Mouse (Mus musculus) kidney, embryonic 14.5 days (tissue): ENCODE results near the gene Nsmce3. TPM values are rescaled to one million over a fixed set of nuclear protein-coding genes. Genes with fewer than 3 reads are reported as not detected.
A peak's percentile ranks its signal among the peaks of the same experiment; 100 is the strongest.

Experiments
- ATAC-seq: fragments of 200-750 bp; cut with Nextera tagmentation; 2 replicates; pipeline ENCODE4 v1.8.0; 2017; ENCODE audit warnings: moderate number of reproducible peaks, mild to moderate bottlenecking, moderate TSS enrichment, moderate library complexity; ENCODE audit not compliant: low FRiP score, low TSS enrichment
- H3K27ac ChIP-seq: fragments of 300-500 bp; sonication (generic); 2 replicates; pipeline ENCODE4 v1.5.1; 2014; ENCODE audit warnings: low read depth, mild to moderate bottlenecking, low read length, moderate library complexity, mixed read lengths
- H3K27me3 ChIP-seq: fragments of 300-500 bp; sonication (generic); 2 replicates; pipeline ENCODE4 v1.6.1; 2014; ENCODE audit warnings: mild to moderate bottlenecking, low read length; ENCODE audit not compliant: control insufficient read depth, insufficient read depth
- H3K36me3 ChIP-seq: fragments of 300-500 bp; sonication (generic); 2 replicates; pipeline ENCODE4 v1.6.1; 2014; ENCODE audit warnings: low read length, mixed read lengths; ENCODE audit not compliant: control insufficient read depth, insufficient read depth
- H3K4me1 ChIP-seq: fragments of 300-500 bp; sonication (generic); 2 replicates; pipeline ENCODE4 v1.6.1; 2014; ENCODE audit warnings: low read length, mixed read lengths; ENCODE audit not compliant: control insufficient read depth, insufficient read depth
- H3K4me2 ChIP-seq: fragments of 300-500 bp; sonication (generic); replicated peaks from 2 replicates; pipeline ENCODE4 v1.6.1; 2014; ENCODE audit warnings: low read depth, mild to moderate bottlenecking, low read length
- H3K4me3 ChIP-seq: fragments of 300-500 bp; sonication (generic); 2 replicates; pipeline ENCODE4 v1.5.1; 2014; ENCODE audit warnings: mild to moderate bottlenecking, low read length
- H3K9ac ChIP-seq: fragments of 300-500 bp; sonication (generic); 2 replicates; pipeline ENCODE4 v1.6.1; 2014; ENCODE audit warnings: low read depth, mild to moderate bottlenecking, low read length, moderate library complexity
- H3K9me3 ChIP-seq: fragments of 300-500 bp; sonication (generic); 2 replicates; pipeline ENCODE4 v1.6.1; 2016; ENCODE audit warnings: low read length; ENCODE audit not compliant: control insufficient read depth
- WGBS: fragments of 180-500 bp; shearing (Covaris S2); extraction: QIAGEN DNeasy Blood & Tissue Kit; methylation state at CpG from one replicate; pipeline ENCODE4 v1.1.7; 2014; 5-methylcytosine and 5-hydroxymethylcytosine counted together
- polyA plus RNA-seq: library from polyadenylated mRNA; unstranded; fragments of >200 nt; fragmentation: Nextera tagmentation; extraction: Ambion mirVana; gene quantifications from 2 replicates; pipeline ENCODE4 v1.2.1, GENCODE M21; 2014

Nsmce3 gene
- polyA plus RNA-seq, 1 experiment from 2014 or later = 11.2 TPM

- H3K4me2 ChIP-seq = no peak overlapping the region
- no peaks in the 10 kb centered on the region for H3K4me1 ChIP-seq
- no peak overlapping the region for H3K27ac ChIP-seq
- no peak overlapping the region for H3K4me3 ChIP-seq
- WGBS = 44% methylated on average over 3 of the region's 3 CpGs
- no peaks in the 10 kb centered on the region for H3K9me3 ChIP-seq
- H3K9ac ChIP-seq = no peak overlapping the region
- no peaks in the 10 kb centered on the region for H3K36me3 ChIP-seq
- ATAC-seq = no peak
- H3K27me3 ChIP-seq = no peaks in the 10 kb centered on the region
These were observed 22.0 kb downstream of the Nsmce3 start for GRCm38 (mm10) chr7:64850791-64851190.

- Histone ChIP-seq H3K4me3 (no peak overlapping the region), H3K36me3 (no peaks in the 10 kb centered on the region), H3K9ac (no peak overlapping the region), H3K4me2 (no peak overlapping the region), H3K9me3 (no peaks in the 10 kb centered on the region), H3K27me3 (no peaks in the 10 kb centered on the region), H3K27ac (no peak overlapping the region), H3K4me1 (no peaks in the 10 kb centered on the region)
- WGBS = 71% methylated on average over 5 of the region's 5 CpGs
- no peak for ATAC-seq
These were observed 25.4 kb downstream of the Nsmce3 start for GRCm38 (mm10) chr7:64847366-64847899.

- no peaks in the 10 kb centered on the region for H3K4me1 ChIP-seq
- H3K9ac ChIP-seq = no peak overlapping the region
- no peak for ATAC-seq
- no peaks in the 10 kb centered on the region for H3K36me3 ChIP-seq
- H3K9me3 ChIP-seq = no peaks in the 10 kb centered on the region
- no peak overlapping the region for H3K4me2 ChIP-seq
- no peak overlapping the region for H3K4me3 ChIP-seq
- H3K27me3 ChIP-seq = no peaks in the 10 kb centered on the region
- H3K27ac ChIP-seq = no peak overlapping the region
- 90% methylated on average over 3 of the region's 3 CpGs for WGBS
These were observed 26.7 kb downstream of the Nsmce3 start for GRCm38 (mm10) chr7:64846061-64846460.

GRCm38 (mm10) chr7:64840946-64841659, 31.7 kb downstream of the Nsmce3 start:
- Histone ChIP-seq H3K4me1 (0 out of 2 replicates have a peak, but pooled peaks cover 2% of the 10 kb centered on the region), H3K36me3 (no peaks in the 10 kb centered on the region), H3K27ac (no peak overlapping the region), H3K9me3 (no peaks in the 10 kb centered on the region), H3K4me2 (no peak overlapping the region), H3K9ac (no peak overlapping the region), H3K4me3 (no peak overlapping the region), H3K27me3 (no peaks in the 10 kb centered on the region)
- no peak for ATAC-seq
- 75% methylated on average over 10 of the region's 10 CpGs for WGBS

- 0 out of 2 replicates have a peak, but pooled peaks cover 2% of the 10 kb centered on the region for H3K4me1 ChIP-seq
- peak overlapping the region; percentile 43; the same call in 1 of the 2 replicates for H3K4me2 ChIP-seq
- no peaks in the 10 kb centered on the region for H3K36me3 ChIP-seq
- 74% methylated on average over 1 of the region's 1 CpGs for WGBS
- H3K27ac ChIP-seq = no peak overlapping the region
- no peak overlapping the region for H3K4me3 ChIP-seq
- H3K27me3 ChIP-seq = no peaks in the 10 kb centered on the region
- no peak overlapping the region for H3K9ac ChIP-seq
- ATAC-seq = no peak
- no peaks in the 10 kb centered on the region for H3K9me3 ChIP-seq
These were observed 32.3 kb downstream of the Nsmce3 start for GRCm38 (mm10) chr7:64840576-64840895.

- Histone ChIP-seq H3K4me3 (peak overlapping the region; percentile 12; the same call in 1 of the 2 replicates), H3K9me3 (no peaks in the 10 kb centered on the region), H3K27me3 (no peaks in the 10 kb centered on the region), H3K27ac (no peak overlapping the region), H3K36me3 (no peaks in the 10 kb centered on the region), H3K4me1 (0 out of 2 replicates have a peak, but pooled peaks cover 2% of the 10 kb centered on the region), H3K4me2 (peak overlapping the region; percentile 43), H3K9ac (peak overlapping the region; percentile 9; the same call in 1 of the 2 replicates)
- 1% methylated on average over 21 of the region's 21 CpGs for WGBS
- peak; percentile 94 for ATAC-seq
These were observed 32.8 kb downstream of the Nsmce3 start for GRCm38 (mm10) chr7:64839801-64840575.

GRCm38 (mm10) chr7:64839281-64839680, 33.5 kb downstream of the Nsmce3 start:
- ATAC-seq = no peak; the same call in 1 of the 2 replicates
- WGBS = 47% methylated on average over 2 of the region's 2 CpGs

GRCm38 (mm10) chr7:64830214-64830995, 42.4 kb downstream of the Nsmce3 start:
- no peaks in the 10 kb centered on the region for H3K9me3 ChIP-seq
- H3K4me2 ChIP-seq = no peak overlapping the region
- H3K4me1 ChIP-seq = no peaks in the 10 kb centered on the region
- 18% methylated on average over 5 of the region's 5 CpGs for WGBS
- H3K27me3 ChIP-seq = no peaks in the 10 kb centered on the region
- no peak overlapping the region for H3K27ac ChIP-seq
- H3K36me3 ChIP-seq = no peaks in the 10 kb centered on the region
- H3K4me3 ChIP-seq = no peak overlapping the region
- no peak for ATAC-seq
- H3K9ac ChIP-seq = no peak overlapping the region

More at GRCm38 (mm10) chr7:64839281-64839680, 33.5 kb downstream of the Nsmce3 start:
- Histone ChIP-seq H3K4me2 (no peak overlapping the region), H3K27ac (no peak overlapping the region), H3K27me3 (no peaks in the 10 kb centered on the region), H3K36me3 (no peaks in the 10 kb centered on the region), H3K9me3 (no peaks in the 10 kb centered on the region), H3K9ac (no peak overlapping the region), H3K4me3 (no peak overlapping the region), H3K4me1 (0 out of 2 replicates have a peak, but pooled peaks cover 2% of the 10 kb centered on the region)
